Mouse (Mus musculus): ENCODE data around the gene Pgpep1l.
"Not testable (repeated sequence)": the region's sequence is repeated elsewhere in the genome, so short reads cannot be mapped to it uniquely, and the experiment has no call there.

Gene Pgpep1l

DNA sequence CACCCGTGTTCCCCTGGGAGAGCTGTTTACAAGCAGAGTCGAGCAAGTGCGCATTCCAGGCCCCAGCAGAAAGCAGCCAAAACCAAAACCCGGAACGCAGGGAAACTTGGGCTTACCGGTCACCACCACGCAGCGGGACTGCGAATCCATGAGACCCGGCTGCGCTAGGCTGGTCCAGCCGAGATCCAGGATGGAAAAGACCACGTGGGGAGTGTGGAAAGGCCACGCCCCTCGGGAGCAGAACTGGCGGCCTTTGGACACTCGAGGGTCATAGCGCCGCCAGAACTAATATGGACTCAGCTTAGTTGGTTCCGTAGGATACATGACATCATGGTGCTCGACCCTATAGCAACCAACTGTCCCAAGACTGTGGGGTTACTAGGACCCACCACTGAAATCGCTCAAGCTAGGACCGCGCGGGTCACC lies at the start of gene Pgpep1l:
Pgpep1l (minus strand) TSS at position 206 of the 426 bp plus-strand sequence.
- no peak for DNase-seq (ENCODE audit: extremely low spot score, low read depth, low spot score)

DNA sequence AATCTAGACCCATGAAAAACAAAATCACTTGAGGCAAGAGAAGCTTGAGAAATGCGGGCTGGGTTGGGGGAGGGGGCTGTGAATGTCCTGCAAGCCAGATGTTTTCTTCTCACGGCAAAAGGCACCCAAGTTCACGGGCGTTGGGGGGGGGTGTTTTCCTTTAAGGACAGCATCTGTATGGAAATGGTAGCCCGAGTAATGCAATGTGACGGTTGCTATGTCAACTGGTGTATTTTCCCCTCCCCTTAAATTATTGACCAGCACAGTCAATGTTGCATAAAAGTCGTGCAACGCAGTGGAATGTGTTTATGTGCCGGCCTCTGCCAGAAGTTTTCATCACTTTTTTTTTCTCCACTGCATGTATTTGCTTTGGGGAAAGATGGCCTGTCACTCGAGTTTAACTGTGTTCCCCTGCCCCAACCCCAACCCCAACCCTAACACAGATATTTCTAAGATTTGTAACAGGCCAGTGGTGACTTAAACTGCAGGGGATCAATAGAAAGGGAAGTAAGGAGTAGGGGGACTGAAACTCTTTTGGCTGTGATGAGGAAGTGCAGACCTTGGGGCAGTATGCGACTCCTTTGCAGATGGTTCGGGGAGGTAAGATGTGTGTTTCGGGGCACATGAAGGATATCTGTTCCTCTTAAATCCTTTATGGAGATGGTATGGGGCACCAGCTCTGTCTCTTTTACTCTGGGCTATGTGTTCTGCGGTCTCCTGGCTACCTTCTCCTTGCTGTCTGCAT lies 49.2 kb upstream of the Pgpep1l start:
- no peak for DNase-seq (ENCODE audit: extremely low spot score, low read depth, low spot score)

DNA sequence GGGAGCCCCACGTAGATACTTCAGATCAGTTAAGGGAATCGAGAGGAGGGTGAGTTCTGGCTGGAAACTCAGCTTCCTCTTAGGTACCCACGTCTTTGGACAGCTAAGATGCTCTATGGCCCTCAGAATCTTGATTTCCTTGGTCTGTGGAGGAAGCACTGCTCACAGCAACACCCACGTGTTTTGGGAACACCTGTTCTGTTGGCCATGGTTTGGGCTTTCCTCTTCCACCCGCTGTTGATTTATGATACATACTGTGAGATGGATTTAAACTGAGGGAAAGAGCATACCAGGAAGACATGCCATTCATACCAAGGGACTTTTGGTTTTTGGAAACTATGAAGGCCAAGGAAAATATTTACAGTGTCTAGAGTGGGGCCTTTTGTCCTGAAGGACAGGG lies 48.4 kb upstream of the Pgpep1l start:
- no peak for DNase-seq (ENCODE audit: extremely low spot score, low read depth, low spot score)

DNA sequence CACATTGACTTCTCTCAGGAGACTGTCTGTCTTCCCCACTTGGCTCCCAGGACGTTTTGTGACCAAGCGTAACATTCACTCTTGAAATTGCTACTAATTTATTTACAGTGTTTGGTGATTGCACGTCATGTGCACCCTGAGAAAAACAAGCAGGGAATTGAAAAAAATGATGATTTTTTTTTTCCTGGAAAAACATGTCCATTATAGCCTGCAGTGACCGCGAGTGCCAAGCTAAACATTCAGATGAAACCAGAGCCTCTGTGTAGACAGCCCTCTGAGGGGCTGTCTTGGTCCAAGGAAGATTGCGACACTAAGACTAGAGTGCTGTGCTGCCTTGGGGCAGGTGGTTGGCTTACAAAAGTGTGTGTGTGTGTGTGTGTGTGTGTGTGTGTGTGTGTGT lies 47.4 kb upstream of the Pgpep1l start:
- no peak for DNase-seq (ENCODE audit: extremely low spot score, low read depth, low spot score)

DNA sequence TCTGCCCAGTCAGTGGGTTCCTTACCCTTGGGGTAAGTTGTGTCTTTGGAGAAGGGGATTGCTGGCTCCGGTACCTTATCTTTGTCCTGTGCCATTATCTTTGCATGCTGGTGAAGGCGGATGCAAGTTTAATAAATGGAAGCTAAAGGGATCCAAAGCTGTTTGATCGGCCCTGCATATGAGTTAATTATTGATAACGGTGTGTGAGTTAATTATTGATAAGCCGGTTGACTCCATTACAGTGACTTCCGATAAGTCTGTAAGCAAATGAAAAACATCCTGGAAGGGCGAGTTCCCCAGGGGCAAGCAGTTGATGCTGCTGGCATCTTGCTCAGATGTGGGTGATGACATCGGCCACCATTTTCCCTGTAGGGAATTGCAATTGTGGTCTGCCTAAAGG lies 42.7 kb upstream of the Pgpep1l start:
- no peak for DNase-seq (ENCODE audit: extremely low spot score, low read depth, low spot score)

DNA sequence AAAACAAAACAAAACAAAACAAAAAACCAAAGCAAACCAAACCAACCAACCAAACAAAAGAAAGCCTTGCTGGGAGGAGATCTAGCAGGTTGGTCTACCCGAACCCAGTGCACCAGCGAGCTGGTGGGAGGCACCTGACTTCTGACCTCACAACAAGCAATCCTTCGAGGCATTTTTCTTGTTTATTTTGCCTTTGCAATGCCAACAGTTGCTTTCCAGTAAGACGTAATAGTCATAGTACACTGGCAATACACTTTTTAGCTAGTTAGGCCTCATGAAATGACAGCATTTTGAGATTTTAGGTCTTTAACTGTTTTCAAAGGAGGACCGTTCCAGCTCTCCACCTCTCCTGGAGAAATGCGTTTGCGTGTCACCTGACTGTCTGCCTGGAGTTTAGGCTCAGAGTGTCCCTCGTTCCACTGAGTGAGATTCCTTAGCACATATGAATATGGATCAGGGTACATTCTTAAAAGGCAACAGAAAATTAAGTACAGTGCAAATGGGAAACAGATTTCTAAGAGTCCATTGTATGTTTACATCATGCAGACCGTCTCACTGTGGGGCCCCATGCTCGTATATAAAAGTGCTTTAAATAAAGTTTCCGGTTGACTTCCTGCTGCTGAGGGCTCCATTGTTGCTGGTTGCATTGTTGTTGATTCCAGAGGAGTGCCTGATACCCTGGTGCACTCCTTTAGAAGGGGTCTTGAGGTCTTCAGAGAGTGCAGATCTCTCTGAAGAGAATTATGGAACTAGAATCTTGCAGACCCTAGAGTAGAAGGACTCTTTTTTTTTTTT lies 41.9 kb upstream of the Pgpep1l start:
- DNase-seq (ENCODE audit: extremely low spot score, low read depth, low spot score) = no peak

DNA sequence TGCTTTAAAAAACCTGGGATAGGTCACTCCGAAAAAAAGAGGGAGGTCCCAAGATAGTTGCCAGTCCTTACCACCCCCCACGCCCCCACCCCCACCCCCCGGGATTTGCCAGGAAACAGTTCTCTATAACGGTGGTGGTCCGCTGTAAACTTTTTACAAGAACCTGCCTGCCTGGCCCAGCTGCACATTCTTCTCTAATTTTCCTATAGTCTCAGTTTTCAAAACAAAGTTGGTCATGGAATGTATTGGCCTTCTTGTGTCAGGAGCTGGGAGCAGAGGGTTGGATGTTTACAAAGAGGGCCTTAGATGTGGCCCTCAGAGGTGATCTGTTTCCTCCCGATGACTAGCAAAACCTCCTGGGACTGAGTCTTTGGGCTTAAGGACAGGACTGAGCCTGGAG lies 39.7 kb upstream of the Pgpep1l start:
- DNase-seq (ENCODE audit: extremely low spot score, low read depth, low spot score) = no peak

DNA sequence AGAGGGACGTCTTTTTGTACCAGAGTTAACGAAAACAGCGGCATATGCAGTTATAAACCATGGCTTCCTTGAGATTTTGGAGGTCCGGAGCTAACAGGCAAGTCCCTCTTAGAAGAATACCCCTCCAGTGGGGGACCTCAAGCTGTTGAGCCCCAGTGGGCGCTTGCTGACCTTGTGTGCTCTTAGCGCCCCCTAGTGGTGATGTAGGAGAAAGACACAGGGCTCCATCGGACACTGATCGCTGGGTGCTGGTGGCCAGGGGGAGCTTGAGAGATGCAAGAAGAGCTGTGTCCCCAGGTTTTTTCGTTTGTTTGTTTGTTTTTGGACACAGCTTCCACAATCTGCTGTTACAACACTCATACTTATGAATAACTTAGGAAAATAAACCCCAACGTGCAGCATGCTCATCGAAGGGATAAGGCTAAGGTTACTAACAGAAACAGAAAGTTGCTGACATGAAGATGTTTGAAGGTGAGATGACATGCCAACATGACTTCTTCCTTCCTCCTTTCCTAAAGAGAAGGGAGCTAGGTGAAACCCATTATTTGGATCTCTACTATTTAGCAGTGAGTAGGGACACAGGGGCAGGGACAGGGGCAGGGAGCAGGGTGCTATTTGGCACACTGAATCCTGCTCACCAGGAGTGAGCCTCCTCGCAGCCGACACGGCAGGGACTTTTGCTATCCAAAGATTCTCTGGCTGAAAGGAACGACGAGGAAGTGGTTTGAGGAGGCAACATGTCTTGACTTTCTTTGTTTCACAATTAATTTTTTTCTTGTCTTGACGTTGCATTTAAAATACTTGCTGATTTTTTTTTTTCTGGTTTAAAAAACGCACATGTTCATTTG lies 38.8 kb upstream of the Pgpep1l start:
- peak; percentile 64 for DNase-seq (ENCODE audit: extremely low spot score, low read depth, low spot score)

DNA sequence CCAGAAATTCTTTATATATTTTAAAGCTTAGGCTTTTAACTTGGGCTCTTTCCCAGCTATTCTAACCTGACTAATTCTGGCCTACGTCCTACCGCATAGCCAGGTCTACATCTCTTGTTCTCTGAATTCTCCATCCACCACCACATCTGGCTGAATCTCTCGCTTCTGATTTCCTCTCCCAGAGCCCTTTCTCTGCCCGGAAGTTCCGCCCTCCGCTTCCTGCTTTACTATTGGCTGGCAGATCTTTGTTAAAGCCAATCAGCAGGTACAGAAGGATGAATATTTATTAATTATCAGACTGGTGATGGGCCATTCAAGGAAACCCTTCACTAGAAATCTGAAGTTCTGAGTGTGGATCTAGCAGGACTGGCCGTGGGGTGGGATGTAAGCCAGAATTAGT lies 37.1 kb upstream of the Pgpep1l start:
- DNase-seq (ENCODE audit: extremely low spot score, low read depth, low spot score) = no peak

DNA sequence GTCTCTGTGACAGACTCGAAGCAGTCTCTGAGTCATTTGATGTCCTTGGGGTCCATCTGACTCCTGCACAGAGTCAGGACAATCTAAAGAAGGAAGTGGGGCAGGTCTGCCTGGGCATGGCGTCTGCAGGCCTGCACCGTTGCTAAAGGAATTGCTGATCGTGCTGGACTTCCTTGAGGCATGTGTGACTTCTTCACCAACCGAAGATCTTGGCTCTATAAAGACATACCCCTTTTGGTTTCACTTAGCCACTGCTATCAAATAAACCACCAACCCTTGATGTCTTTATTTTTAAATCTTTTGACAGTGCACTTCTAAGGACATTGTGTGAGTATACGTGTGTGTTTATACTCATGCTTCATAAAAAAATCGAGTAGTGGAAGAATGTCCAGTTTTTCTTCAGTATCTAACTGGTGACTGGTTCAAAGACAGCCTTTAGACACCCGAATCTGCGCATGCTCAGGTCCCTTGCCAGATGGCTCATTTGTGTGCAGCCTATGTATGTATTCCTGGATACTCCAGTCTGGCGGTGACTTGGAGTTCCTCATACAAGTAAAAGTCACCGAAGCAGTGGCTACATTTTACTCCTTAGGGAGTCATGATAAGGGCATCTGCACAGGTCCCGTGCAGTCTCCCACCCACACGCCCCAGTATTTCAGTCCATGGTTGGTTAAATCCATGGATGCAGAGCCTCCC lies 34.5 kb upstream of the Pgpep1l start:
- no peak for DNase-seq (ENCODE audit: extremely low spot score, low read depth, low spot score)

DNA sequence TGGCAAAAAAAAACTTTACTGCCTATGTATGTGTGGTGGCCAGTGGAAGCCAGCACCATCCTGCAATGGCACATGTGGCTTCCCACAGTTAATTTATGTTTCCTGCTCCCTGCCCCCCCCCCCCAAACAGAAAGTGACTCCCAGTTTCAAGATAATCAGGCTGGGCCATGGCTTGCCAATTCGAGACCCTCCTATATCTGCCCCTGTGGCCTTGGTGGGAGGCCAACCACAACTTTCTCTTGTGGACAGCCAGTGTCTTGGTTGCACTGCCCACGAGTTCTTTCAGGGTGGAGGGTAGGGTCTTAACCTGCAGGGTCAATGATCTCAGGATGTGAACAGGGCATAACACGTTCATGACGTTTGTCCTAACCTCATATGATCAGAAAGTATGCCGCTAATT lies 32.5 kb upstream of the Pgpep1l start:
- no peak for DNase-seq (ENCODE audit: extremely low spot score, low read depth, low spot score)

DNA sequence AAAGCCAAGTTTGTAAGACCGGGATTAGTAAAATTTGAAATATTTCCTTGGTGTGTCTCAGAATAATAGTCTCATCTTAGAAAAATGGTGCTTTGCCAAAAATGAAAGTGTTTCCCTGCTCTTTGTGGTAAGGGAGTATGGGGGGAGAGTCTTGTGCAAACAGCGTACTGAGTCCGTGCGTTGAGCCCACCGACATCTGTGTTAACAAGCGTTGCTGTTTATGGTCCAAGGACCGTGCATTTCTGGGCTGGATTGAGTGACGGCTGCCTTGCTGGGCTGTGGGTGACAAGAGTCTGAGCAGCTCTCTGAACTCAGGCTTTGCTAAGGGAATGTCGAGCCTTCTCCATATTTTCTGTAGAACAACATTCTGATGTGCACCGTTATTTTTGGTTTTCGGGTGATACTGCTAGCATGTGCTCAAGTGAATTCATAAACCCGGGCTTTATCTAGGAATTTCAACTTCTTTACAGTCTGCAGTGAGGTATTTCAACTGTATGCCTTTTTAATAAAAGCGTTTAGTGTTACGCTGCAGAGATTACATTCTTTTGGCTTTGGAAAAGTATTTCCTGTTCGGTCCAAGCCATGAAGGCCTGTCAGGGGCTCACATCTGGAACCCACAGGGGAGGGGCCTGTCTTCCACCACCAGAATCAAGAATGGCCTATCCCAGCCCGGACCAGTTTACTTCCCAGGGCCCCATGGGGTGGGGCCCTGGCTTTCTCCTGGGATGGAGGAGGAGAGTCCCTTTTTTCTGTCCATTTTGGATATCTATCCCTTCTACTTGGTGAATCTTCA lies 30.2 kb upstream of the Pgpep1l start:
- no peak for DNase-seq (ENCODE audit: extremely low spot score, low read depth, low spot score)

DNA sequence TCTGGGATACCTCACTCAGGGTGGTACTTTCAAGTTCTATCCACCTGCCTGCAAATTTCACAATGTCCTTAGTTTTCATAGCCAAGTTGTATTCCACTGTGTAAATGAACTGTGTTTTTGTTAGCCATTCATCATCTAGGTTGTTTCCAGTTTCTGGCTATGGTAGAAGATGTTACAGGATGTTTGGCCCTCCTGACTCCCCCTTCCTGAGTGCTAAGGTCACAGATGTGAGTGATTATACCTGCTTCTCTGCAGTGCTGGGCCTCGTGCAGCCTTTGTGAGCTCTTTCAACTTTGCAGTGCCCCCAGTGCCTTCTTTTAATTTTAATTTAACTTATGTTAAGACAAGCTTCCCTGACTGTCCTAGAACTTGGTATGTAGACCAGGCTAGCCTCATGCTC lies 27.6 kb upstream of the Pgpep1l start:
- no peak for DNase-seq (ENCODE audit: extremely low spot score, low read depth, low spot score)

DNA sequence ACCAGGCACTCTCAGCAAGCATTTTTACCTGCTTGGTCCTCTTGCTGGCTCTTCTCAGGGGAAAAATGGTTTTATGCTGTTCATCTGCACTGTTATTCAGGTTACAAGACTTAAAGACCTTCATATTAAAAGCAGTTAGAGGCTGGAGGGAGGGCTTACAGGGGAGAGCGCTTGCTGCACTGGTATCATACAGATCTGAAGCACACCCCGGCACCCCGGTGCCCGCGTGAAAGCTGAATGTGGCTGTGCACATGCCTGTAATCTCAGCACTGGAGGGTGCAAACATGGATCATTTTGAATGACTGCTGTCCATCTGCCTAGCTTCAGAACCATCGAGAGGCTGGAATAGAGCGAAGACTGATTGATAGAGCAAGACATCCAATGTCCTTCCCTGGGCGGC lies 25.0 kb upstream of the Pgpep1l start:
- DNase-seq (ENCODE audit: extremely low spot score, low read depth, low spot score) = no peak

DNA sequence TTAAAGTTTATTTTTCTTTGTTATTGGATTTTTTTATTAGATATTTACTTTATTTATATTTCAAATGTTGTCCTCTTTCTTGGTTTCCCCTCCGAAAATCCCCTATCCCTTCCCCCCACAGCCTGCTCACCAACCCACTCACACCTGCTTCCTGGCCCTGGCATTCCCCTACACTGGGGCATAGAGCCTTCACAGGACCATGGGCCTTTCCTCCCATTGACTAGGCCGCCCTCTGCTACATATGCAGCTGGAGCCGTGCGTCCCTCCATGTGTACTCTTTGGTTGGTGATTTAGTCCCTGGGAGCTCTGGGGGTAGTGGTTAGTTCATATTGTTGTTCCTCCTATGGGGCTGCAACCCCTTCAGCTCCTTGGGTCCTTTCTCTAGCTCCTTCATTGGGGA lies 24.0 kb upstream of the Pgpep1l start:
- DNase-seq (ENCODE audit: extremely low spot score, low read depth, low spot score) = not testable (repeated sequence)

DNA sequence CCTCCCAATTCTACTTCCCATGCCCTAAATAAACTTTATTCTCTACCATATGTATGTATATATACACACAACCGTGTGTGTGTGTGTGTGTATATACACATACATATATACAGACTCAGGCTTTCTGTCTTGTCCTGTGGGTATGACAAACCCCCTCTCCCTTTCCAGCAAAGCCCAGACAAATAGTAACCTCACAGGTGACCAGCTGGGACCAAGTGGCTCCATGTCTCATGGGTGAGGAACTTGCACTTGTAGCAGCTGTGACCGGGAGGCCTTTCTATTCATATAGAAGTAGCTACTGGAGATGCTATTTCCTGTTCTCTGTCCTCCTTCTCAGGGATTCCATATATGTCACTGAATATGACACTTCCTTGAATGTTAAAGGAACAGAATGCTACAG lies 23.5 kb upstream of the Pgpep1l start:
- DNase-seq (ENCODE audit: extremely low spot score, low read depth, low spot score) = no peak

DNA sequence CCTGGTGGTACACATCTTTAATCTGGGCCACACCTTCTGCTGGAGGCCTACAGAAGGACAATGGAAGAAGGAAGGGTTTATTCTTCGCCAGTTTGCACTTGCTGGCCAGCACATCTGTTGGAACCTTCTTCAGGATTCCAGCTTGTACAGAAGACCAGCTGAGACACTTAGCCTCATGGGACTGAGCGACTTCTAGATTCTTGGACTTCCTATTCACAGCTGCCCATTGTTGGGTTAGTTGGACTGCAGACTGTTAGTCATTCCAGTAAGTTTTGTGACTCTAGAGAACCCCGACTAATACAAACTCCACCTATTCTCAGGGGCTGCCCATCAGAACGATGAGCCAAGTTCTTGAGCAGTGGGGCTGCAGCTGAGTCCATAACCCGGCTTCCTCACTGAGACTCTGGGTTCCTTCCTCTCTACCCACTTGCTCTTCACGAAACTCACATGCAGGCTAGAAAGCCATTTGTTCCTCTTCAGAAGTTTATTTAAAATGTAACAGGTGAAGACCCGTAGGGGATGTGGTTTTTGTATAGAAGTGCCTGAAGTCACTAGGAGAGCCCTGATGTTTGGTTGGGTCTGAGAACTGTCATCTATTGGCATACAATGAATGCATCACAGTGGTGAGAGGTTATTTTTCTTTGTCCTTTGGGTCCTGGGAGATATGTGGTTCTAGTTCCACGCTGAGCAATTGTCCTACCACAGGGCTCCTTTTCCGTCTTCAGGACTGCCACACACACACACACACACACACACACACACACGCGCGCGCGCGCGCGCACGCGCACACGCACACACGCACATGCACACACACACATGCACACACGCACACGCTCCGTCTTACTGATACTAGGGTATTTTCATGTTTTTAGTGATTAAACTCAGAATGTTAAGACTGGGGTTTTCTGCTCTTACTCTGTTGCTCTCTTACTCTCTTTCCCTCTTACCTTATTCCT lies 22.8 kb upstream of the Pgpep1l start:
- DNase-seq (ENCODE audit: extremely low spot score, low read depth, low spot score) = no peak

DNA sequence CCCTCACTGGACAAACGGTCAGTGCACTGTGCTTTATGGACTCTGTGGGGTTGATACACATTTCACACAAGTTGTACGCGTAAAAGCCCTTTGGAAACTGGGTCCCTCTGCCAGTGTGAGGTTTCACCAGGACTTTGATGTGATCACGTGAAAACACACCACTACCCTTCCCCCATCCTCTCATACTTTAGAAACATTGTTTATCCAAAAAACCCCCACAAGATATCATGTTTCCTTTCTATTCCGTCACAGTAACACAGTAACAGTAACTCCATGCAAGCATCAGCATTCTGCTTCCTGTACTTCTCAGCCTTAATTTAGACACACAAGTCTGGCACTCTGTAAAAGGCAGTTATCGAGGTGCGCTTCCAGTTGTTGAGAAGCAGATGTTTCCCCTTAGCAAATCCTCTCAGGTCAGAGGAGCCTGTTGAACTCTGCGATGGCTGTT lies 21.8 kb upstream of the Pgpep1l start:
- DNase-seq (ENCODE audit: extremely low spot score, low read depth, low spot score) = no peak

DNA sequence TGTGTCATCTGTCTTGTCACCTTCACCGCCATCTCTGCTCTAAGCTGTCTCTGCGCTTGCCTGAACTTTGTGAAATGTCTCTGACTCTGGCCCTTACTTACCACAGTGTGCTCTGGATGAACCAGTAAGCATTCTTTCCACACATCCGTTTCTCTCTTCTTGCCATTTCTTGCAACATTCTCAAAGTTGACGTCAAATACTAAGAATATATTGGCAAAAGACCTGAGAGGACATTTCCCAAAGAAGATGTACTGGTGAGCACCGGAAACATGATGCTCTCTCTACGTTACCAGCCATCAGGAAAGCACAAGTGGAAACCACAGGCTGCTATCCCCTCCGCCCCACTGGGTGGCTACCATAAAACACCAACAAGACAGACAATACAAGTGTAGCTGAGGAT lies 19.7 kb upstream of the Pgpep1l start:
- DNase-seq (ENCODE audit: extremely low spot score, low read depth, low spot score) = no peak
